Mouse (Mus musculus) brain, embryonic 18.5 days (tissue): ENCODE data around the gene Dnal4.

Source experiments
- DNase-seq: peaks from one replicate; pipeline ENCODE4 v3.0.0-alpha.2; 2012; ENCODE audit warnings: low read depth, low spot score

Dnal4 gene

DNA sequence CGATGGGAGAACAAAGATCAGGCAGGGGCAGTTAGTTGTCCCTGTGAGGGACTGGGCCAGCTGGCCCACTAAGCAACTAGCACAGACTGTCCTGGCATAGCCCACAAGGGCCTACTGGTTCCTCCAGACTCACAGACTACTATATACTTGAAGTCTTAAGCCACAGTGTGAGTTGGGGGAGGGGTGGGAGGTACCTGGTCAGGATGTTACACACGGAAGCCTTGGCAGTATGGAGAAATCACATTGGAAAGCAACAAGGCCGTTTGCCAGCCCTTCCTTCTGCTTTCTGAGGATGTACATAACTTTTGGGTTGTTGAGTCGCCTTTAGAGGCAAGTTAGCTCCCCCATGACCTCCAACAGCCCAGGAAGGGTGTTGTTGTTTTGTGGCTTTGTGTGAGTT is 44.0 kb downstream of the Dnal4 start:
- no peak for DNase-seq

DNA sequence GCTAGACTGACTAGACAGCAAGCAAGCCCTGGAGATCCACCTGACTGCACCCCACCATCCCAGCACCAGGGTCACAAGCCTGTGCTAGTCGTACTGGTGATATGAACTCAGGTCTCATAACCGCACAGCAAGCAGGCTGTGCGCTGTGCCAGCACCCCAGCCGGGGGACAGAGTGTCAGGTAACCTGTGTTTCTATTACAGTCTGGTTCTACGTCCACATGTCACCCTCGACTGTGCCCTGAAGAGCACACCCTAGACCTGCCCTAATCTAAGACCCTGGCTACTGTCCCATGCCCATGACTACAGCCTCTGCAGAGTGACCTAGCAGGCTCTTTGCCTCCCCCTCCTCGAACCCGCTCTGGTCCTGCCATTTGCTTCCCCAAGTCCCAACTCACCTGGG is 44.5 kb downstream of the Dnal4 start:
- no peak for DNase-seq

GRCm38 (mm10) chr15:79731554-79731953 is 46.1 kb downstream of the Dnal4 start:
- no peak for DNase-seq

DNA sequence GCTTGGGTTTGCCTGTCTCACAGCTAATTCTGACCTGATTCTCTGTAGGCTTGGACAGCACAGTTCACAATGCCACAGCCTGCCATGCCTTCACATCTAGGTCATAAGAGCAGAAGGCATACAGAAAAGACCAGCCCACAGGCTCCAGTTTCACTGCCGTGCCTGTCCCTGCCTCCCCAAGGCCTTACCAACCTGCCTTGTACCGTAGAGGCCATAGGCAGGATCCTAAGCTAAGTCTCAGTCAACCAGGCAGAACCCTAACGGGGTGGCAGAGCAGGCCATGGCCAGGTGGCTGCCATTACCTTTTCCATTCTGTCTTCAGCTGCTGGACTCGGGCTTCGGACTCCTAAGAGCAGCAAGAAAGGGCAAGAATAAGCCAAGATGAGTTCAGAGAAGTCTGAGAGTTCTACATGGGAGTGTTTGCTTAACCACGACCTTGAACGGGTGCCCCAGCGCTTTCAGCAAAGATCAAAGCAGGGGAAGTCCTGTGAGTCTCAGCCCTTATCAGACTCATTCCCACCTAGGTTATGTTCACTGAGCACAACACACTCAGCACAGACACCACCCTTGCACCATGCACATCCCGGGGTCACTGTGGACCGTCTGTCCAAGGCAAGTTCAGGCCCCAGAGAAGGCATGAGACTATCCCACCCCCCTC is 48.8 kb downstream of the Dnal4 start:
- DNase-seq: no peak

DNA sequence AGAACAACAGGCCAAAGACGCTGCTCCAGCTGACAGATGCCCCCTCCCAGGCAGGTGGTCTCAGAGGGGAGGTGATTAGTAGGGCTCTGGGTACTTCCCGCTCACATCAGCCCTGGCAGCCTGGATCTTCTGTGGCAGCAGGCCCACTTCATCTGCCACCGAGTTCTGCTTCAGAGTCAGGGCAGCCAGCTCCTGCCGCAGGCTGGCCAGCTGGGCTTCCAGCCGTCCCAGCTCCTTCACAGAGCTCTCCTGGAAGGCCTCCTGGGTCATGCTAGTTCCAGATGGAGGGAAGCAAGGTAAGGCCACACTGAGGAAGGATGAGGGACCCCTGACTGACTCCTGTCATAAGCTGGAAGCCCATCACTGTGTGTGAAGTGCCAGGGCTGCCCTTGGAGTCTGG is 49.3 kb downstream of the Dnal4 start:
- no peak for DNase-seq

DNA sequence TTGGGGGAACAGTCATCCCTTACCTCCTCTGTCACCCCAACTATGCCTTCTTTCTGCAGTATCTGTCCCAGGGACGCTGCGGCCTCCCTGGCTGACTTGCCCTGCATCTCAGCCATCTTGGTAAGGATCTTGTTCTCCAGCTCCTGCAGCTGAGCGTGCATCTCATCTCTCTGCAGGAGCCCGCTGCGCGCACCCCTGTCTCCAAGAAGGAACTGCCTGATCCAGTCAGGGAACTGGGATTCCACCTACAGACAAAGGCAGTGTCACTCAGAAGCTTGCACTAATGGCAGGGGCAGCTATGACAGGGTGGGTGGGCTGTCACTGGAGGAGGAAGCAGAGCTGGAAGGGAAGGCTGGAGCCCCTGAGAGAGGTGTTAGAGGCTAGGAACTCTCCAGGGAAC is 49.8 kb downstream of the Dnal4 start:
- DNase-seq: no peak

GRCm38 (mm10) chr15:79725190-79725789 is 52.4 kb downstream of the Dnal4 start:
- DNase-seq: no peak

DNA sequence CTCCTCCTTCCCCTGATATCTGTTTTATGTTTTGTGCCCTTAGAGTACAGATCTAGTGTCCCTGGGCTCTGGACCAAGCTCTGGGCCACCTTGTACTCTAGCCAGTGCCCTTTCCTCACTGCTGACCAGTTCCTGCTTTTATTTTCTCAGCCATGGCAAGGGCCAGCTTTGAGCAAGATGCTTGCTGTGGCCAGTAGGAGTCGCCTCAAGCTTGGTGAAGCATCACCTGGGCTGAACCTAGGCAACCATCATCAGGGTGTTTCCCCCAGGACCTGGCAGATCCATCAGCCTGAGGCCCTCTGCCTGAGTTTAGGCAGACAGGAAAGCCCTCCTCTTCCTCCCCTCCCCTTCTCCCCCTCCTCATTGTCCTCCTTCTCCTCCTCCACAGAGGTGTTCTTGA is 54.2 kb downstream of the Dnal4 start:
- DNase-seq: no peak

GRCm38 (mm10) chr15:79720796-79721195 is 56.9 kb downstream of the Dnal4 start:
- DNase-seq: no peak

- no peak for DNase-seq
Measured at GRCm38 (mm10) chr15:79720267-79720666, 57.4 kb downstream of the Dnal4 start.

GRCm38 (mm10) chr15:79716710-79717109 is 60.9 kb downstream of the Dnal4 start:
- DNase-seq: no peak

- no peak for DNase-seq
Measured at GRCm38 (mm10) chr15:79715646-79716045, 62.0 kb downstream of the Dnal4 start.
